Mouse (Mus musculus) limb, embryonic 11.5 days (tissue): ENCODE results near the gene Olfr651. TPM values are rescaled to one million over a fixed set of nuclear protein-coding genes. Genes with fewer than 3 reads are reported as not detected.
"Not testable (repeated sequence)": the region's sequence is repeated elsewhere in the genome, so short reads cannot be mapped to it uniquely, and the experiment has no call there.

ENCODE experiments used
- ATAC-seq: fragments of 200-750 bp; cut with Nextera tagmentation; 2 replicates; pipeline ENCODE4 v1.8.0; 2017; ENCODE audit warnings: low read depth; ENCODE audit not compliant: insufficient number of reproducible peaks, low FRiP score, low TSS enrichment
- DNase-seq: peaks from one replicate; pipeline ENCODE4 v3.0.0-alpha.2; 2015; ENCODE audit warnings: low spot score
- H3K27ac ChIP-seq: fragments of 300-500 bp; sonication (generic); replicated peaks from 2 replicates; pipeline ENCODE4 v1.5.1; 2014; ENCODE audit warnings: low read depth, mild to moderate bottlenecking, low read length
- H3K27me3 ChIP-seq: fragments of 300-500 bp; sonication (generic); 2 replicates; pipeline ENCODE4 v1.6.1; 2014; ENCODE audit warnings: mild to moderate bottlenecking, low read length, mixed read lengths; ENCODE audit not compliant: control insufficient read depth, insufficient read depth
- H3K36me3 ChIP-seq: fragments of 300-500 bp; sonication (generic); 2 replicates; pipeline ENCODE4 v1.6.1; 2014; ENCODE audit warnings: mild to moderate bottlenecking, low read length, moderate library complexity, mixed read lengths; ENCODE audit not compliant: control insufficient read depth, insufficient read depth
- H3K4me1 ChIP-seq: fragments of 300-500 bp; sonication (generic); 2 replicates; pipeline ENCODE4 v1.6.1; 2014; ENCODE audit warnings: low read length, mixed read lengths; ENCODE audit not compliant: control insufficient read depth, insufficient read depth
- H3K4me2 ChIP-seq: fragments of 300-500 bp; sonication (generic); 2 replicates; pipeline ENCODE4 v1.6.1; 2014; ENCODE audit warnings: low read depth, mild to moderate bottlenecking, moderate library complexity; ENCODE audit not compliant: severe bottlenecking
- H3K4me3 ChIP-seq: fragments of 300-500 bp; sonication (generic); 2 replicates; pipeline ENCODE4 v1.5.1; 2014; ENCODE audit warnings: low read depth, low read length
- H3K9ac ChIP-seq: fragments of 300-500 bp; sonication (generic); 2 replicates; pipeline ENCODE4 v1.6.1; 2014; ENCODE audit warnings: mild to moderate bottlenecking, low read length
- H3K9me3 ChIP-seq: fragments of 300-500 bp; sonication (generic); 2 replicates; pipeline ENCODE4 v1.6.1; 2016; ENCODE audit warnings: low read length; ENCODE audit not compliant: control insufficient read depth
- WGBS: fragments of 180-500 bp; shearing (Covaris S2); extraction: QIAGEN DNeasy Blood & Tissue Kit; methylation state at CpG from one replicate; pipeline ENCODE4 v1.1.7; 2014; 5-methylcytosine and 5-hydroxymethylcytosine counted together
- polyA plus RNA-seq: library from polyadenylated mRNA; unstranded; fragments of >200 nt; fragmentation: Nextera tagmentation; extraction: Ambion mirVana; gene quantifications from 2 replicates; pipeline ENCODE4 v1.2.1, GENCODE M21; 2014

Olfr651 gene
- polyA plus RNA-seq, result not detected in 2 replicates

DNA sequence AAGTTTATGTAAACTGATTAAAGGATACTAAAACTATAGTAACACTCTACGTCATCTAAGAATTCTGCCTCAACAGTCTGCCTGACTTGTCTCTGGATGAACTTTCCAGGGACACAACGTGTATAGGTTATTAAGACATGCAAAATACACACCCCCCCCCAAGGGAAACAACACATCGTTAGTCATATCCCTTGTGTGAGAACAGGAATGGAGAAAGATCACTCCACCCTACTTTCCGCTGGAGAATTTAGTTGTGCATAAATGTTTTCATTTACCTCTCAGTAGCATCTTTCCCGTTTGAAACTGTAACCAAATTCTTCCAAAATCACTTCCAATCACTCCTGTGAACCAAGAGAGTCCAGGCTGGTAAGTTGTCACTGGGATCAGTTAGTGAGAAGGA lies at the start of gene Olfr651:
Gene Olfr651 (plus strand): TSS at position 301 of the 400 bp plus-strand sequence.
- ATAC-seq (no peak), DNase-seq (no peak)
- H3K4me2 ChIP-seq, result no peak within 1 kb of the TSS
- no peak within 1 kb of the TSS for H3K4me3 ChIP-seq
- no peak within 1 kb of the TSS for H3K27ac ChIP-seq
- no peaks in the 10 kb centered on the region for H3K27me3 ChIP-seq
- 81% methylated on average over 5 of the region's 5 CpGs for WGBS
- no peaks in the 10 kb centered on the region for H3K4me1 ChIP-seq
- no peaks in the 10 kb centered on the region for H3K9me3 ChIP-seq
- no peaks in the 10 kb centered on the region for H3K36me3 ChIP-seq
- H3K9ac ChIP-seq, result no peak within 1 kb of the TSS

DNA sequence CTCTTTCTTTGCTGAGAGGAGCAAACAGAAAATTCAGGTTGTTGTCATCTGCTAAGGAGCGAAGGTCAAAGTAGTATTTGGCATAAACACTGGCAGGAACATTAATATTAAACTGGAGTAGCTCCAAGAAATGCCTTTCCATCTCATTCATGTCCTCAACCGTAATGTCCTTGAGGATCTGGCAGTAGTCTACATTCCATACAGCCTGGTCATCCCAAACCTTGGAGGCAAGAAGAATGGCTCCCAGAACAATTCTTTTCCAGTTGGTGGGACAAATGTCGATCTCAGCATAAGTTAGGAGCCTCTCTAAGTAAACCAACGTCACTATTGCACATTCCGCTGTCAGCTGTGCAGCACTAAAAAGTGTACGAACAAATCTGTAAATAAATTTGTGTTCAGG lies 48.7 kb upstream of the Olfr651 start:
- not testable (repeated sequence) for H3K27me3 ChIP-seq, H3K4me1 ChIP-seq, H3K4me2 ChIP-seq, DNase-seq, H3K9ac ChIP-seq, H3K9me3 ChIP-seq, H3K4me3 ChIP-seq, H3K36me3 ChIP-seq, ATAC-seq, H3K27ac ChIP-seq
- 72% methylated on average over 6 of the region's 6 CpGs for WGBS

DNA sequence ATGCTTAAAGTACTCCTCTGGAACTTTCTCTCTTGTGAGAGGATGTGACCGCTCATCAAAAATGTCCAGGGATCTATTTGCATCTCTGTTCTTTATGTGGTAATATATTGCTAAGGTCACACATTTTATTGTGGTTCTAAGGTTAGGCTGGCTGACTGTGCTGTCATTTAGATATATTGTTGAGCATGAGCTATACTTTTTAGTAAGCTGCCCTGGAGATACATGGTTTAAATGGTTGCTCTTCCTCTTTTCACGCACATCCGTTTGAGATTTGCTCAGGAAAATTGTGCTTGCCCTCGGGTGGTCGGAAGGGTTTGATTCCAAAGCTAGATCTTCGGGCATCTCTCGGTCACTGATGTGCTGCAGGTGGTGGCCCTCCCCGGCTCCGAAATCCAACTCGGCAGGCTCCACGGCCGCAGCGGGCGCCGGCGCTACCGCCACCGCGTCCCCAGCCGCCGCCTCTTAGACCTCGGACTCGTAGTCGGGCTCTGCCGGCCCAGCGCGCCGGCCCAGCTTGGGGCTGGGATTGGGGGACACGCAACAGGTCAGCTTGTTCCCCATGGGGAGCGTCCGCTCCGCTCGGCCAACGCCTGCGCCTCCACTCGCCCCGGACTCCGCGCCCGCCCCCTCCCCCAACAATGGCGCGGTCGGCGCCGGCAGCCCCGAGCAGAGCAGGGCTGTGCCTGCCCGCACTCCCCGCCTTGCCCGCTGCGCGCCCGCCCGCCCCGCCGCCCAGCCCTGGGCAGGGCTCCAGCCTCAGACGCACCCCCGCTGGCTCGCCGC lies 48.2 kb upstream of the Olfr651 start:
- Histone ChIP-seq H3K9me3 (no peaks in the 10 kb centered on the region), H3K36me3 (no peaks in the 10 kb centered on the region), H3K4me3 (peak overlapping the region; percentile 41), H3K9ac (peak overlapping the region; percentile 45; the same call in 1 of the 2 replicates), H3K27ac (no peak overlapping the region), H3K27me3 (no peaks in the 10 kb centered on the region), H3K4me2 (peak overlapping the region; percentile 53), H3K4me1 (no peaks in the 10 kb centered on the region)
- DNase-seq (peak; percentile 50), ATAC-seq (peak; percentile 91)
- WGBS, result 3% methylated on average over 50 of the region's 59 CpGs

DNA sequence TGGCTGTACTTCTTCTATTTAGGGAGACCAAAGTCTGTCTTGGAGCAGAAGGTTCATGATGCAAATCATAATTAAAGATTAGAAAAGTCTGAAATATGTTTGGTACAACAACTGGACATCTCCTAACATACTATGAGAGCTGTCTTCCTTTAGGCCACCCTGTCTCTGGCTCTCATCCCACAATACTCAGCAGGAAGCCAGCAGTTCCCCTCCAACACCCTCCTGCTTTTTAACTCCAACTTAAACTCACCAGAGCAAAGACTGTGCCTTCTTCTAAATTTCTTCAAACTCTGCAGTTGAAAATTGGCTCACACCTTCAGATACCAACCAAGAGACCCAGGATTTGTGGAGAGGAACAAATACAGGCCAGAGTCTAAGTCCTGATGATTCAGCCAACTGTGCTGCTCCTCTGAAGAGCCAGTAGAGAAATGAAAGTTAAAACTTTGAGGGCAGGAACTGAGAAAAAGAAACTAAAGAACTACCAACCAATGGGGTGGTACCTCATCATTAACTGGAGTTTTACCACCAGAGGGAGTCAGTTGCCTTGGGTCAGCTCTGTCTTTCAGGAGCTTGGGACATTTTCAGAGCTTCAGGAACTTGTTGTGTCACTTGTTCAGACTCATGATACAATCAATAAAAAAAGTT lies 42.4 kb upstream of the Olfr651 start, which contains the start of gene Trim30d:
Gene Trim30d (minus strand): TSS at position 429 of the 645 bp plus-strand sequence.
- H3K27ac ChIP-seq, ATAC-seq, H3K27me3 ChIP-seq, DNase-seq, H3K9me3 ChIP-seq, H3K4me1 ChIP-seq, H3K4me3 ChIP-seq, H3K4me2 ChIP-seq, H3K36me3 ChIP-seq, H3K9ac ChIP-seq: not testable (repeated sequence)

DNA sequence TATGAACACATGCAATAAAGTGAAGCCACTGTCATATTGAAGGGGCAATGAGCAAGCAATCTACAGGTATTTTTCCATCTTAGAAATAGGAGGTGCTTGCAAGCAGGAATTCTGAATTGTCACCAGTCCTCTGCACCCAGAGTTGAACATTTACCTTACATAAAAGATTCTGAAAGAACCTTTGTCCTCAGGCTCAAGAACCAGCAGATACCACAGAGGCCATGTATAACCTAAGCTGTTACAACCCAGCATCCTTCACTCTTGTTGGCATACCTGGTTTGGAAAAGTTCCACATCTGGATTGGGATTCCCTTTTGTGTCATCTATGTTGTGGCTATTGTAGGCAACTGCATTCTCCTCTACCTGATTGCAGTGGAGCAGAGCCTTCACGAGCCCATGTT lies 2.8 kb downstream of the Olfr651 start:
- DNase-seq (no peak), ATAC-seq (no peak)
- Histone ChIP-seq H3K27me3 (no peaks in the 10 kb centered on the region), H3K27ac (no peak overlapping the region), H3K9me3 (no peaks in the 10 kb centered on the region), H3K4me3 (no peak overlapping the region), H3K36me3 (no peaks in the 10 kb centered on the region), H3K4me1 (no peaks in the 10 kb centered on the region), H3K9ac (no peak overlapping the region), H3K4me2 (no peak overlapping the region)
- WGBS, result 71% methylated on average over 1 of the region's 1 CpGs

DNA sequence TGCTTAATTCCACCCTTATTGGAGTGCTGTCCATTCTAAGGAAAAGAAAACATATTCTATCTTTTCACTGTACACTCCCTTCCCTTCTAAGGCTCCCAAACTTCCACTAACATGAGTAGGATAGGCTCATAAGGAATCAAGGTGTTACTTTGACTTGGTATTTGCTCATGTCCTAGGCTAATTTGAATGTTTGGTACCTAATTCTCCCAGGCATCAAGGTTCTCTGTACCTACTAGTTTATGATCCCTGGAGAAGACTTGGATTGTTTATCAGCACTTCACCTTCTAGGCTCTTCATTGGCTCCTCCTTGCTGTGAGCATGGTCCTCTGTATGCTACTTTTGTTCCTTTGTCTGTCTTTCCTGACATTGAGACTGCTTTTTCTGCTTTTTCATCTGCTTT lies 10.7 kb downstream of the Olfr651 start, which contains the start of gene Olfr652:
Gene Olfr652 (plus strand): TSS at position 301 of the 400 bp plus-strand sequence.
- Histone ChIP-seq H3K27ac (no peak within 1 kb of the TSS), H3K4me2 (no peak within 1 kb of the TSS)

DNA sequence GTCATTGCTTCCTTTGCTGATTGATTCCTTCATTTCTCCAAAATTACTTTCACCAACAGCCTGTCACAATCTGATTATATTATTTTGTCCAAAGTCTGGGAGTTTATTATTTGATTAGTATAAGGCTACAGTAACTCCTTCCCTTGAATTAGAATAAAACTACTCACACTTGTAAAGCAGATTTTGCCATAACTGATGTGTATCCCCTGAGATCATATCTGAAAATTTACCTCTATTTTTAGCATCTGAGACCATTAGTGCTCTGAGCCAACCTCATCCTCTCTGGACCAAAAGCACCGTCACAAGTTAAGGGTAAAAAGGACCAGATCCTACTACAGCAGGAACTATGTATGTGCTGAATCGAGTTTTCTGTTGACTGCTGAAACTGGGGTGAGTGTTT lies 27.1 kb downstream of the Olfr651 start, which contains the start of gene Olfr653:
Gene Olfr653 (plus strand): TSS at position 301 of the 400 bp plus-strand sequence.
- Histone ChIP-seq H3K9ac (no peak within 1 kb of the TSS), H3K27me3 (no peaks in the 10 kb centered on the region), H3K9me3 (no peaks in the 10 kb centered on the region), H3K36me3 (no peaks in the 10 kb centered on the region), H3K4me2 (no peak within 1 kb of the TSS), H3K4me3 (no peak within 1 kb of the TSS), H3K27ac (no peak within 1 kb of the TSS), H3K4me1 (no peaks in the 10 kb centered on the region)
- ATAC-seq, result no peak
- DNase-seq, result no peak
- 79% methylated on average over 2 of the region's 2 CpGs for WGBS

More for the DNA sequence above, 10.7 kb downstream of the Olfr651 start, which contains the start of gene Olfr652:
- no peak within 1 kb of the TSS for H3K9ac ChIP-seq
- no peak for ATAC-seq
- H3K36me3 ChIP-seq, result no peaks in the 10 kb centered on the region
- H3K4me3 ChIP-seq, result no peak within 1 kb of the TSS
- H3K4me1 ChIP-seq, result no peaks in the 10 kb centered on the region
- no peak for DNase-seq
- H3K9me3 ChIP-seq, result no peaks in the 10 kb centered on the region
- no peaks in the 10 kb centered on the region for H3K27me3 ChIP-seq

DNA sequence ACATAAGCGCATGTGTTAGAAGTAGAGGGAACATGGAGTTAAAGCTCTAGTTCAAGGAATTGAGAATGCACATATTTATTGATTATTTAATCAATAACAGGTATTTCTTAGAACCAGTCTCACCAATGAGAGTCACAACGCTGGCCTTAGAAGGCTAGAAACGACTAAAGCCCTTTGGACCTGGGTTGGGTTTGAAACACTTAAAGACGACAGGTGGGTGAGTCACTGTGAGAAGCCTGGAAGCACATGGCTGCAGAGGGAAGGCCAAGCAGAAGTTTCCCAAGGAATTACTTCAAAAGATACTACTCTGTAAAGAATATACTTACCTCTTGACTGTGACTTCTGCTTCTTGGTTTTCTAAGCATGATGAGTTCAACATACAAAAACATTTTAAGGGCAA lies 30.9 kb downstream of the Olfr651 start:
- no peak overlapping the region for H3K4me3 ChIP-seq
- no peak overlapping the region for H3K4me2 ChIP-seq
- no peaks in the 10 kb centered on the region for H3K9me3 ChIP-seq
- ATAC-seq, result no peak
- no peaks in the 10 kb centered on the region for H3K4me1 ChIP-seq
- no peaks in the 10 kb centered on the region for H3K27me3 ChIP-seq
- H3K36me3 ChIP-seq, result no peaks in the 10 kb centered on the region
- H3K9ac ChIP-seq, result no peak overlapping the region
- H3K27ac ChIP-seq, result no peak overlapping the region
- 92% methylated on average over 4 of the region's 4 CpGs for whole genome bisulfite sequencing
- no peak for DNase-seq
